ENCODE assay signal across 14 mouse cellular contexts in the genomic region with DNA sequence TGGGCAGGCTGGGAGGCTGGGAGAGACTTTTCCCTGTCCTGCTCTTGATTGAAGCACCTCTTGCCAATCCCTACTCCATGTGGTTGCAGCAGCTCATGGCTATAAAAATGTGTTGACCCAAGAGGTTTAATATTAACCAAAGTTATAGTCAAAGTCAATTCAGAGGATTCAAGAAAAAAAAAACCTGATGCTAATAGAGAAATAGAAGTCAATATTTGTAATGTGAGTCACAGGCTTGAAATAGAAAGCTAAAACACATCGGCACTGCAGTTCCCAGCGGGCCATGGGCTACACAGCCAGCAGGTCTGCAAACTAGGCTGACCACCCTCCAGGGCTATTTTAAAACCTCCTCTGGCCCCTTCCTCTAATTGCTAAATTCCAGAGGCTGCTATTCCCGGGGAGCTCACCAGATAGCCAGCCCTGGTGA. TPM values are rescaled to one million over a fixed set of nuclear protein-coding genes. Genes with fewer than 3 reads are reported as not detected.
DNase-seq lines count a peak whose midpoint lies in the region; ATAC-seq and TF ChIP-seq lines count a peak whose summit lies in the region.
"Had no signal": no experiment of that assay in that cellular context is flagged by ENCODE, and none has a peak within 500 bp of the region (broad histone marks: within the 10 kb centered on the region; RNA-seq: fewer than 3 reads in every experiment).

No protein-coding gene starts in this region.

- TF ChIP-seq CTCF in stomach, postnatal 0 days (IDR thresholded peaks at IDR 0.05; ENCODE audit: low read depth) = no peak

- H3K27me3 ChIP-seq in heart, embryonic 11.5 days (ENCODE audit: control insufficient read depth, insufficient read depth, low read length) = no peaks in the 10 kb centered on the region
- H3K27me3 ChIP-seq in lung, embryonic 15.5 days = no peaks in the 10 kb centered on the region
- H3K27me3 ChIP-seq in stomach, postnatal 0 days (ENCODE audit: control insufficient read depth, insufficient read depth, low read length) = no peaks in the 10 kb centered on the region
- H3K27me3 ChIP-seq: embryonic facial prominence, embryonic 12.5 days; limb, embryonic 13.5 days had no signal

- WGBS in heart, embryonic 11.5 days (ENCODE audit: insufficient replicate concordance) = 16% methylated on average over 3 of the region's 3 CpGs
- WGBS in lung, embryonic 15.5 days = 46% methylated on average over 3 of the region's 3 CpGs
- WGBS in stomach, postnatal 0 days = 46% methylated on average over 3 of the region's 3 CpGs

- no peak for DNase-seq in heart, postnatal 25 days (ENCODE audit: low spot score)
- peak; percentile 24 to 25 for DNase-seq in urinary bladder, adult 18-20 months (ENCODE audit: low spot score in 2 of 2)
- no peak for DNase-seq in urinary bladder, postnatal 10 days (ENCODE audit: low spot score)
- peak; percentile 53 for DNase-seq in stomach, postnatal 0 days (ENCODE audit: low spot score)
- no peak for DNase-seq in embryo, embryonic 11 days
- DNase-seq in thymus, postnatal 14 days = no peak
- DNase-seq: cerebellum, adult 2 months; forebrain, postnatal 0 days; right cerebral cortex, postnatal 25 days had no signal

- peak overlapping the region; percentile 47; the same call in 1 of the 2 replicates for H3K27ac ChIP-seq in heart, embryonic 11.5 days (ENCODE audit: low read depth, low read length)
- H3K27ac ChIP-seq in lung, embryonic 15.5 days = peak overlapping the region; percentile 69
- peak overlapping the region; percentile 84 for H3K27ac ChIP-seq in stomach, postnatal 0 days (replicated peaks)
- H3K27ac ChIP-seq: embryonic facial prominence, embryonic 12.5 days; limb, embryonic 13.5 days had no signal

- H3K4me3 ChIP-seq in heart, embryonic 11.5 days (ENCODE audit: low read depth, low read length) = no peak overlapping the region
- H3K4me3 ChIP-seq in lung, embryonic 15.5 days = no peak overlapping the region
- no peak overlapping the region for H3K4me3 ChIP-seq in stomach, postnatal 0 days (ENCODE audit: low read depth, low read length)
- H3K4me3 ChIP-seq: embryonic facial prominence, embryonic 12.5 days; limb, embryonic 13.5 days had no signal

- H3K36me3 ChIP-seq in heart, embryonic 11.5 days (ENCODE audit: control insufficient read depth, insufficient read depth, low read length) = no peaks in the 10 kb centered on the region
- no peaks in the 10 kb centered on the region for H3K36me3 ChIP-seq in lung, embryonic 15.5 days
- no peaks in the 10 kb centered on the region for H3K36me3 ChIP-seq in stomach, postnatal 0 days (ENCODE audit: control insufficient read depth, insufficient read depth, low read length)
- H3K36me3 ChIP-seq: embryonic facial prominence, embryonic 12.5 days; limb, embryonic 13.5 days had no signal

- H3K9me3 ChIP-seq in heart, embryonic 11.5 days (replicated peaks; ENCODE audit: control insufficient read depth, low read length) = no peaks in the 10 kb centered on the region
- H3K9me3 ChIP-seq in lung, embryonic 15.5 days = no peaks in the 10 kb centered on the region
- H3K9me3 ChIP-seq in stomach, postnatal 0 days (ENCODE audit: control insufficient read depth, low read length) = no peaks in the 10 kb centered on the region
- H3K9me3 ChIP-seq: embryonic facial prominence, embryonic 12.5 days; limb, embryonic 13.5 days had no signal

- intact Hi-C loops in heart, postnatal 25 days (cut with DNase I) = no loop called here

- ATAC-seq in heart, embryonic 11.5 days (replicated peaks; ENCODE audit: insufficient number of reproducible peaks, low FRiP score, low TSS enrichment) = no peak
- ATAC-seq in lung, embryonic 15.5 days (ENCODE audit: borderline replicate concordance, extremely low read depth, low FRiP score, low TSS enrichment) = peak; percentile 78; the same call in 1 of the 2 replicates
- peak; percentile 88 for ATAC-seq in stomach, postnatal 0 days (ENCODE audit: low FRiP score, low TSS enrichment)
- ATAC-seq: forebrain, postnatal 0 days; midbrain, embryonic 16.5 days had no signal

- peak overlapping the region; percentile 24 for H3K4me2 ChIP-seq in heart, embryonic 11.5 days
- peak overlapping the region; percentile 21; the same call in 1 of the 2 replicates for H3K4me2 ChIP-seq in lung, embryonic 15.5 days
- peak overlapping the region; percentile 28; the same call in 1 of the 2 replicates for H3K4me2 ChIP-seq in stomach, postnatal 0 days (replicated peaks; ENCODE audit: low read depth)
- H3K4me2 ChIP-seq: embryonic facial prominence, embryonic 12.5 days; limb, embryonic 13.5 days had no signal

- TF ChIP-seq EP300 in stomach, postnatal 0 days (optimal IDR thresholded peaks at IDR 0.05) = no peak

- H3K4me1 ChIP-seq in heart, embryonic 11.5 days (ENCODE audit: control insufficient read depth, insufficient read depth, low read length) = peaks cover 8% of the 10 kb centered on the region; the same call in 1 of the 2 replicates
- 0 out of 2 replicates have a peak, but pooled peaks cover 11% of the 10 kb centered on the region for H3K4me1 ChIP-seq in lung, embryonic 15.5 days
- no peaks in the 10 kb centered on the region for H3K4me1 ChIP-seq in stomach, postnatal 0 days (replicated peaks; ENCODE audit: control insufficient read depth, insufficient read depth)
- H3K4me1 ChIP-seq: embryonic facial prominence, embryonic 12.5 days had no signal

- no peak overlapping the region for H3K9ac ChIP-seq in heart, embryonic 11.5 days (ENCODE audit: low read depth, low read length)
- no peak overlapping the region for H3K9ac ChIP-seq in lung, embryonic 15.5 days
- no peak overlapping the region for H3K9ac ChIP-seq in stomach, postnatal 0 days (ENCODE audit: low read length)
- H3K9ac ChIP-seq: embryonic facial prominence, embryonic 12.5 days; forebrain, postnatal 0 days; limb, embryonic 13.5 days had no signal

RNA-seq across cellular contexts. Expression of a gene that starts 53.2 kb away (rescaled TPM):
- 14.5 and 18.9 TPM in 2 replicates for polyA plus RNA-seq in heart, embryonic 11.5 days (2014; fragmentation: Nextera tagmentation; extraction: Ambion mirVana)
- total RNA-seq in heart, postnatal 25 days (2021) = 1 to 10 TPM; 2.1 to 2.5 TPM
- polyA plus RNA-seq in lung, embryonic 15.5 days (2015; fragmentation: Nextera tagmentation; extraction: Ambion mirVana) = 3.9 and 4.2 TPM in 2 replicates
- 29.4 and 31.2 TPM in 2 replicates for polyA plus RNA-seq in stomach, postnatal 0 days (2015; fragmentation: Nextera tagmentation; extraction: Ambion mirVana)

Comparison
In these comparisons a context has a peak if more than half of its experiments do, and no peak if none do; other contexts are left out.
1. DNase-seq: peak in urinary bladder, adult 18-20 months (2 of 2) and stomach, postnatal 0 days (single experiment); none in heart, postnatal 25 days (single experiment), urinary bladder, postnatal 10 days (single experiment), embryo, embryonic 11 days (single experiment) and thymus, postnatal 14 days (single experiment).
2. Peak in every context shown above with its lines, with median percentiles within 50 percentile points of each other: H3K27ac ChIP-seq and H3K4me2 ChIP-seq.